Mouse (Mus musculus): ENCODE data around the gene Scnm1. TPM values are rescaled to one million over a fixed set of nuclear protein-coding genes. Genes with fewer than 3 reads are reported as not detected.

Scnm1 gene
- total and polyA plus RNA-seq, 2 experiments from 2014 or later = 38.2 to 57.6 TPM

GRCm38 (mm10) chr3:95142617-95143011 is 8.8 kb upstream of the Scnm1 start:
- 8% methylated on average over 5 of the region's 5 CpGs for WGBS
- Histone ChIP-seq H3K9ac (replicated peaks; ENCODE audit: low read depth, low read length) (no peak overlapping the region), H3K4me2 (ENCODE audit: low read depth, low read length) (no peak overlapping the region), H3K36me3 (replicated peaks; ENCODE audit: control insufficient read depth, insufficient read depth, low read length) (no peaks in the 10 kb centered on the region), H3K9me3 (replicated peaks; ENCODE audit: control insufficient read depth, low read length) (no peaks in the 10 kb centered on the region), H3K4me1 (ENCODE audit: control insufficient read depth, insufficient read depth) (no peaks in the 10 kb centered on the region), H3K27ac (ENCODE audit: low read depth) (no peak overlapping the region), H3K27me3 (ENCODE audit: control insufficient read depth, insufficient read depth, low read length) (no peaks in the 10 kb centered on the region), H3K4me3 (ENCODE audit: low read depth, low read length) (no peak overlapping the region)
- peak; percentile 78 for ATAC-seq (ENCODE audit: insufficient read depth, low read depth)
- TF ChIP-seq CTCF (IDR thresholded peaks at IDR 0.05; ENCODE audit: low read depth) (peak; percentile 92), EP300 (IDR thresholded peaks at IDR 0.05; ENCODE audit: low read depth) (no peak)
- peak; percentile 69 for DNase-seq (ENCODE audit: low spot score)

- no peak within 1 kb of the TSS; the same call in 1 of the 2 replicates for H3K4me3 ChIP-seq (ENCODE audit: low read depth, low read length)
- H3K9me3 ChIP-seq (replicated peaks; ENCODE audit: control insufficient read depth, low read length) = no peaks in the 10 kb centered on the region
- H3K4me1 ChIP-seq (ENCODE audit: control insufficient read depth, insufficient read depth) = no peaks in the 10 kb centered on the region
- peak within 1 kb of the TSS; percentile 48; the same call in 1 of the 2 replicates for H3K27ac ChIP-seq (ENCODE audit: low read depth)
- no peak within 1 kb of the TSS for H3K9ac ChIP-seq (replicated peaks; ENCODE audit: low read depth, low read length)
- DNase-seq (ENCODE audit: low spot score) (no peak), ATAC-seq (ENCODE audit: insufficient read depth, low read depth) (0 out of 2 replicates have a peak, but pooled peaks have one; percentile 22)
- H3K4me2 ChIP-seq (ENCODE audit: low read depth, low read length) = peak within 1 kb of the TSS; percentile 31; the same call in 1 of the 2 replicates
- WGBS = 76% methylated on average over 10 of the region's 10 CpGs
- no peaks in the 10 kb centered on the region for H3K36me3 ChIP-seq (replicated peaks; ENCODE audit: control insufficient read depth, insufficient read depth, low read length)
- H3K27me3 ChIP-seq (ENCODE audit: control insufficient read depth, insufficient read depth, low read length) = no peaks in the 10 kb centered on the region
- no peak for TF ChIP-seq EP300 (IDR thresholded peaks at IDR 0.05; ENCODE audit: low read depth)
- TF ChIP-seq CTCF (IDR thresholded peaks at IDR 0.05; ENCODE audit: low read depth) = no peak
Measured at GRCm38 (mm10) chr3:95141952-95142616, 8.3 kb upstream of the Scnm1 start, which contains the start of gene Tnfaip8l2. TSS of gene Tnfaip8l2 (minus strand) at chr3:95142360.

DNA sequence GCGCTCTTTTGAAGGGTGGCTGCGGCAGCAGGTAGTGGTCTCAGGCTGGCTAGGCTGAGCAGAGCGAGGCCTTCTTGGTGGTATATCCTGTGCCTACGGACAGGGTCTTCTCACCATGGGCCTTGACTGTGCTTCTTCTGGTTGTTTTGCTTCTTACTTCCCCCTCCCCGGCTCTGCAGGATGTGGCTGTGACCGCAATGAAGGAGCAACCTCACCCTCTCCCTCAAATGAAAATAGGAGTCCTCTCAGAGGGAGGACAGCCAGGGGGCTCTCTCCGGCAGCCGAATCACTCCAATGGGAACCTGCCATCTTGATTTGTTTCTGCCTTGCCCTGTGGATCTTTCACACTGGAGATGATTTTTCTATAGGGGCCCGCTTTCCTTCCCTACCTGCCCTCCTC is 7.7 kb upstream of the Scnm1 start:
- WGBS = 90% methylated on average over 9 of the region's 9 CpGs
- H3K36me3 ChIP-seq (replicated peaks; ENCODE audit: control insufficient read depth, insufficient read depth, low read length) = no peaks in the 10 kb centered on the region
- no peak overlapping the region for H3K9ac ChIP-seq (replicated peaks; ENCODE audit: low read depth, low read length)
- no peaks in the 10 kb centered on the region for H3K4me1 ChIP-seq (ENCODE audit: control insufficient read depth, insufficient read depth)
- H3K9me3 ChIP-seq (replicated peaks; ENCODE audit: control insufficient read depth, low read length) = no peaks in the 10 kb centered on the region
- ATAC-seq (ENCODE audit: insufficient read depth, low read depth) (no peak), DNase-seq (ENCODE audit: low spot score) (no peak)
- H3K4me3 ChIP-seq (ENCODE audit: low read depth, low read length) = no peak overlapping the region; the same call in 1 of the 2 replicates
- TF ChIP-seq EP300 (IDR thresholded peaks at IDR 0.05; ENCODE audit: low read depth) = no peak
- TF ChIP-seq CTCF (IDR thresholded peaks at IDR 0.05; ENCODE audit: low read depth) = no peak
- peak overlapping the region; percentile 31; the same call in 1 of the 2 replicates for H3K4me2 ChIP-seq (ENCODE audit: low read depth, low read length)
- peak overlapping the region; percentile 48; the same call in 1 of the 2 replicates for H3K27ac ChIP-seq (ENCODE audit: low read depth)
- no peaks in the 10 kb centered on the region for H3K27me3 ChIP-seq (ENCODE audit: control insufficient read depth, insufficient read depth, low read length)

DNA sequence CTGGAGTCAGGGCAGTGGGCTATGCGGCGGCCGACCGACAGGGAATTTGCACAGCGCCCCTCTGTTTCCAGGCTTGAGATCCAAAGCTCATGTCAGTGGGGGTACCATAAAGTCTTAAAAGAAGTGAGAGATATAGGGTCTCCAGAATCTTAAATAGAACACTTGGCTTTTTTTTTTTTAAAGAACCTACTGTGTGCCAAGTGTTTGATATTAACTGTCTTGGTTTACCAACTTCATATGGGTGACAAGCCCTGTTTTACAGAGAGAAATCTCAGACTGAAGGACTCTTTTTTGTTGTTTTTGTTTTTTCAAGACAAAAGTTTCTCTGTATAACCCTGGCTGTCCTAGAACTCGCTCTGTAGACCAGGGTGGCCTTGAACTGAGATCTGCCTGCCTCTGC is 7.0 kb upstream of the Scnm1 start:
- no peak overlapping the region for H3K4me3 ChIP-seq (ENCODE audit: low read depth, low read length)
- H3K27ac ChIP-seq (ENCODE audit: low read depth) = peak overlapping the region; percentile 48; the same call in 1 of the 2 replicates
- no peaks in the 10 kb centered on the region for H3K27me3 ChIP-seq (ENCODE audit: control insufficient read depth, insufficient read depth, low read length)
- no peak overlapping the region for H3K9ac ChIP-seq (replicated peaks; ENCODE audit: low read depth, low read length)
- WGBS = 95% methylated on average over 6 of the region's 6 CpGs
- no peak for ATAC-seq (ENCODE audit: insufficient read depth, low read depth)
- no peaks in the 10 kb centered on the region for H3K36me3 ChIP-seq (replicated peaks; ENCODE audit: control insufficient read depth, insufficient read depth, low read length)
- no peak for TF ChIP-seq CTCF (IDR thresholded peaks at IDR 0.05; ENCODE audit: low read depth)
- TF ChIP-seq EP300 (IDR thresholded peaks at IDR 0.05; ENCODE audit: low read depth) = no peak
- no peaks in the 10 kb centered on the region for H3K9me3 ChIP-seq (replicated peaks; ENCODE audit: control insufficient read depth, low read length)
- no peaks in the 10 kb centered on the region for H3K4me1 ChIP-seq (ENCODE audit: control insufficient read depth, insufficient read depth)
- no peak for DNase-seq (ENCODE audit: low spot score)
- H3K4me2 ChIP-seq (ENCODE audit: low read depth, low read length) = no peak overlapping the region

DNA sequence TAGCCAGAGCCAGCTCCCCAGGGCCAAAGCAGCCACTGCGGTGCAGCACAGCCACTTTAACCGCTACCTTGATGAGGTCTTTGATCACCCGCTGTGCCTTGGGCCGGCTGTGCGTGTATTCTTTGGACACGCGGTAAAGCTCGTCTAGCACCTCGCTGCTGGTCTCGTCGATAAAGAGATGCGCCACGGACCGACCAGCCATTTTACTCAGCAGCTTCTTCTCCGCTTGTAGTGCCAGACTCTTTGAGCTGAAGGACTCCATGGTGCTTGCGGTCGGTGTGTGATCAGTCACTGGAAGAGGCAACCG is 6.4 kb upstream of the Scnm1 start:
- Histone ChIP-seq H3K36me3 (replicated peaks; ENCODE audit: control insufficient read depth, insufficient read depth, low read length) (no peaks in the 10 kb centered on the region), H3K9ac (replicated peaks; ENCODE audit: low read depth, low read length) (no peak overlapping the region), H3K4me3 (ENCODE audit: low read depth, low read length) (no peak overlapping the region), H3K4me2 (ENCODE audit: low read depth, low read length) (no peak overlapping the region), H3K9me3 (replicated peaks; ENCODE audit: control insufficient read depth, low read length) (no peaks in the 10 kb centered on the region), H3K4me1 (ENCODE audit: control insufficient read depth, insufficient read depth) (peaks cover 2% of the 10 kb centered on the region; the same call in 1 of the 2 replicates), H3K27me3 (ENCODE audit: control insufficient read depth, insufficient read depth, low read length) (no peaks in the 10 kb centered on the region), H3K27ac (ENCODE audit: low read depth) (no peak overlapping the region)
- ATAC-seq (ENCODE audit: insufficient read depth, low read depth) = no peak
- no peak for DNase-seq (ENCODE audit: low spot score)
- 56% methylated on average over 18 of the region's 18 CpGs for WGBS
- TF ChIP-seq EP300 (IDR thresholded peaks at IDR 0.05; ENCODE audit: low read depth) = no peak
- no peak for TF ChIP-seq CTCF (IDR thresholded peaks at IDR 0.05; ENCODE audit: low read depth)

Data from heart, postnatal 0 days (tissue).